Mouse (Mus musculus) adrenal gland (tissue): Measurements from ENCODE around the gene Pten.

ENCODE experiments used
- intact Hi-C: fragments of 180-260 bp; cut with DNase I; formaldehyde crosslinking; loops from one replicate; pipeline ENCODE4 v1.15.1; 2025
- long read RNA-seq, 2 experiments: library from polyadenylated mRNA; unstranded; transcript quantifications; one replicate each; pipeline ENCODE4 v2.0.0; 2020; ENCODE audit warnings: borderline replicate concordance in 1 of 2; ENCODE audit not compliant: insufficient replicate concordance in 1 of 2

Pten gene
- long read RNA-seq, experiment 1, full-length matches to known transcripts: 1 of 11 reads
- long read RNA-seq, experiment 1, partial matches to known transcripts: 2 of 11 reads
- long read RNA-seq, experiment 1, other reads (novel, unspliced or antisense): 8 of 11 reads
- long read RNA-seq, experiment 2, full-length matches to known transcripts: 4 of 10 reads
- long read RNA-seq, experiment 2, partial matches to known transcripts: 1 of 10 reads
- long read RNA-seq, experiment 2, other reads (novel, unspliced or antisense): 5 of 10 reads

- intact Hi-C loops: loop anchor here (2.0 to 5.0 kb wide), 4 partner anchors 40 to 470 kb away; no protein-coding TSS in a partner anchor
Observed at GRCm38 (mm10) chr19:32756900-32757725, at the start of gene Pten. Gene Pten (plus strand): TSS chr19:32757497.

GRCm38 (mm10) chr19:32708996-32709395 lies 48.3 kb upstream of the Pten start:
- intact Hi-C loops: no loop called here

- intact Hi-C loops: loop anchor here (5.0 kb wide), 1 partner anchor 47 kb away; the partner anchor contains the start of gene Pten
Observed at GRCm38 (mm10) chr19:32710288-32710687, 47.0 kb upstream of the Pten start.

- intact Hi-C loops: loop anchor here (5.0 kb wide), 1 partner anchor 45 kb away; the partner anchor contains the start of gene Pten
Observed at GRCm38 (mm10) chr19:32711761-32712541, 45.3 kb upstream of the Pten start.

GRCm38 (mm10) chr19:32712588-32713042 lies 44.7 kb upstream of the Pten start:
- intact Hi-C loops: loop anchor here (5.0 kb wide), 1 partner anchor 45 kb away; the partner anchor contains the start of gene Pten

- intact Hi-C loops: loop anchor here (5.0 kb wide), 1 partner anchor 44 kb away; the partner anchor contains the start of gene Pten
Observed at GRCm38 (mm10) chr19:32713471-32713870, 43.8 kb upstream of the Pten start.

GRCm38 (mm10) chr19:32715201-32715600 lies 42.1 kb upstream of the Pten start:
- intact Hi-C loops: loop anchor here (2.0 kb wide), 1 partner anchor 512 kb away; no protein-coding TSS in a partner anchor

GRCm38 (mm10) chr19:32715681-32716080 lies 41.6 kb upstream of the Pten start:
- intact Hi-C loops: loop anchor here (2.0 kb wide), 1 partner anchor 511 kb away; no protein-coding TSS in a partner anchor

GRCm38 (mm10) chr19:32717590-32717989 lies 39.7 kb upstream of the Pten start:
- intact Hi-C loops: no loop called here

- intact Hi-C loops: no loop called here
Observed at GRCm38 (mm10) chr19:32720319-32720718, 37.0 kb upstream of the Pten start.

GRCm38 (mm10) chr19:32723817-32724216 lies 33.5 kb upstream of the Pten start:
- intact Hi-C loops: no loop called here

GRCm38 (mm10) chr19:32726451-32727325 lies 30.6 kb upstream of the Pten start:
- intact Hi-C loops: no loop called here

GRCm38 (mm10) chr19:32729785-32730184 lies 27.5 kb upstream of the Pten start:
- intact Hi-C loops: no loop called here

- intact Hi-C loops: no loop called here
Observed at GRCm38 (mm10) chr19:32732922-32733321, 24.4 kb upstream of the Pten start.

GRCm38 (mm10) chr19:32737844-32738243 lies 19.5 kb upstream of the Pten start:
- intact Hi-C loops: no loop called here

GRCm38 (mm10) chr19:32739686-32740085 lies 17.6 kb upstream of the Pten start, which contains the start of gene Atad1:
Gene Atad1 (minus strand): TSS chr19:32739786.
- intact Hi-C loops: no loop called here

GRCm38 (mm10) chr19:32740641-32741345 lies 16.5 kb upstream of the Pten start:
- intact Hi-C loops: no loop called here

GRCm38 (mm10) chr19:32749425-32749824 lies 7.9 kb upstream of the Pten start:
- intact Hi-C loops: no loop called here

GRCm38 (mm10) chr19:32752357-32752756 lies 4.9 kb upstream of the Pten start:
- intact Hi-C loops: no loop called here
